In the genomic region with DNA sequence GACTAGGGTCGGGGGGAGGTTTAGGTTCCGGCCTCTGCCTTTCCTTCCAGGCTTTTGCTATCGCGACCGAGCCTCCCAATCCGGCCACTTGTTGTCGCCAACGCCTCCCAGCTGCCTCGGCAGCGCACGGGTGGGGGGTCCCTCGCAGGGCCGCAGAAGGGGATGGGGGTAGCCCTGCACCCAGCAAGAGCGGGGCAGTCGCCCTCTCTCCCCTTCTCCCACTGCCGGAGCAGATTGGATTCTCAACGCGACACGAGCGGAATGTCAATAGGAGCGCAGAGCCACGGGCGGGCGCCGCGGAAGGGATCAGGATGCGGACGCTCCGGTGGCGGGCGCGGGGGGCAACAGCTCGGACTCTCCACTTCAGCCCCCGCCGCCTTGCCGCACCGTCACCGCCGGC, we compare ENCODE assay signal across 10 mouse cellular contexts. TPM values are rescaled to one million over a fixed set of nuclear protein-coding genes. Genes with fewer than 3 reads are reported as not detected.
A peak's percentile ranks its signal among the peaks of the same experiment; 100 is the strongest.
DNase-seq lines count a peak whose midpoint lies in the region; ATAC-seq and TF ChIP-seq lines count a peak whose summit lies in the region.
"Had no signal": no experiment of that assay in that cellular context is flagged by ENCODE, and none has a peak within 500 bp of the region (broad histone marks: within the 10 kb centered on the region; RNA-seq: fewer than 3 reads in every experiment).

No protein-coding gene starts in this region.

- WGBS in kidney, embryonic 14.5 days, result under 1% methylated on average over 31 of the region's 39 CpGs
- WGBS in embryonic facial prominence, embryonic 11.5 days, result under 1% methylated on average over 31 of the region's 39 CpGs
- under 1% methylated on average over 39 of the region's 39 CpGs for WGBS in intestine, embryonic 16.5 days
- under 1% methylated on average over 37 of the region's 39 CpGs for WGBS in neural tube, embryonic 11.5 days
- 2% methylated on average over 39 of the region's 39 CpGs for WGBS in lung, adult 2 months

- no peak for TF ChIP-seq CTCF in lung, adult 2 months (IDR thresholded peaks at IDR 0.05; ENCODE audit: insufficient read depth, low read length)

- H3K9ac ChIP-seq in kidney, embryonic 14.5 days (ENCODE audit: low read depth, low read length), result no peak overlapping the region; the same call in 1 of the 2 replicates
- H3K9ac ChIP-seq in embryonic facial prominence, embryonic 11.5 days (replicated peaks; ENCODE audit: low read length), result peak overlapping the region; percentile 34
- 0 out of 2 replicates have a peak overlapping the region, but pooled peaks have one; percentile 27 for H3K9ac ChIP-seq in intestine, embryonic 16.5 days (ENCODE audit: low read depth, low read length)
- H3K9ac ChIP-seq in neural tube, embryonic 11.5 days (ENCODE audit: low read length), result peak overlapping the region; percentile 49

- peaks cover 10% of the 10 kb centered on the region; the same call in 1 of the 2 replicates for H3K4me1 ChIP-seq in kidney, embryonic 14.5 days (ENCODE audit: control insufficient read depth, insufficient read depth, low read length)
- H3K4me1 ChIP-seq in embryonic facial prominence, embryonic 11.5 days (ENCODE audit: control insufficient read depth, insufficient read depth, low read length), result peaks cover 11% of the 10 kb centered on the region
- H3K4me1 ChIP-seq in intestine, embryonic 16.5 days (ENCODE audit: control insufficient read depth, insufficient read depth, low read length), result peaks cover 12% of the 10 kb centered on the region
- H3K4me1 ChIP-seq in neural tube, embryonic 11.5 days (ENCODE audit: control insufficient read depth, insufficient read depth, low read length), result peaks cover 13% of the 10 kb centered on the region
- H3K4me1 ChIP-seq in lung, adult 2 months (ENCODE audit: control insufficient read depth, insufficient read depth, low read length), result no peaks in the 10 kb centered on the region

- no peak for TF ChIP-seq POLR2A in lung, adult 2 months (IDR thresholded peaks at IDR 0.05; ENCODE audit: borderline replicate concordance, extremely low read depth, low read depth, low read length)

- H3K27ac ChIP-seq in kidney, embryonic 14.5 days (ENCODE audit: low read depth, low read length), result no peak overlapping the region
- H3K27ac ChIP-seq in embryonic facial prominence, embryonic 11.5 days (replicated peaks; ENCODE audit: low read depth, low read length), result no peak overlapping the region
- no peak overlapping the region for H3K27ac ChIP-seq in intestine, embryonic 16.5 days (ENCODE audit: low read length)
- H3K27ac ChIP-seq in neural tube, embryonic 11.5 days (ENCODE audit: low read depth, low read length), result no peak overlapping the region

- no peaks in the 10 kb centered on the region for H3K36me3 ChIP-seq in kidney, embryonic 14.5 days (ENCODE audit: control insufficient read depth, insufficient read depth, low read length)
- H3K36me3 ChIP-seq in embryonic facial prominence, embryonic 11.5 days (replicated peaks; ENCODE audit: control insufficient read depth, insufficient read depth, low read depth, low read length), result no peaks in the 10 kb centered on the region
- H3K36me3 ChIP-seq in intestine, embryonic 16.5 days (ENCODE audit: control insufficient read depth, insufficient read depth, low read length), result no peaks in the 10 kb centered on the region
- no peaks in the 10 kb centered on the region for H3K36me3 ChIP-seq in neural tube, embryonic 11.5 days (ENCODE audit: control insufficient read depth, insufficient read depth, low read length)
- H3K36me3 ChIP-seq: G1E had no signal

- no peaks in the 10 kb centered on the region for H3K9me3 ChIP-seq in kidney, embryonic 14.5 days (ENCODE audit: control insufficient read depth, low read length)
- H3K9me3 ChIP-seq in embryonic facial prominence, embryonic 11.5 days (replicated peaks; ENCODE audit: control insufficient read depth, low read length), result no peaks in the 10 kb centered on the region
- H3K9me3 ChIP-seq in intestine, embryonic 16.5 days (ENCODE audit: control insufficient read depth, low read length), result no peaks in the 10 kb centered on the region
- no peaks in the 10 kb centered on the region for H3K9me3 ChIP-seq in neural tube, embryonic 11.5 days (ENCODE audit: control insufficient read depth, low read length)

- peaks cover 69% of the 10 kb centered on the region for H3K27me3 ChIP-seq in kidney, embryonic 14.5 days (ENCODE audit: control insufficient read depth, insufficient read depth, low read length)
- peaks cover 65% of the 10 kb centered on the region for H3K27me3 ChIP-seq in embryonic facial prominence, embryonic 11.5 days (ENCODE audit: control insufficient read depth, insufficient read depth, low read length)
- H3K27me3 ChIP-seq in intestine, embryonic 16.5 days (replicated peaks; ENCODE audit: control insufficient read depth, insufficient read depth, low read length), result peaks cover 65% of the 10 kb centered on the region
- peaks cover 62% of the 10 kb centered on the region for H3K27me3 ChIP-seq in neural tube, embryonic 11.5 days (ENCODE audit: control insufficient read depth, insufficient read depth, low read length)

- H3K4me3 ChIP-seq in kidney, embryonic 14.5 days (ENCODE audit: low read length), result peak overlapping the region; percentile 49
- H3K4me3 ChIP-seq in embryonic facial prominence, embryonic 11.5 days (ENCODE audit: low read depth, low read length), result peak overlapping the region; percentile 49
- peak overlapping the region; percentile 52 for H3K4me3 ChIP-seq in intestine, embryonic 16.5 days (ENCODE audit: low read length)
- peak overlapping the region; percentile 57 for H3K4me3 ChIP-seq in neural tube, embryonic 11.5 days (ENCODE audit: low read depth, low read length)
- H3K4me3 ChIP-seq in lung, adult 2 months (replicated peaks; ENCODE audit: extremely low read depth, low read depth, low read length), result no peak overlapping the region

- no peak for DNase-seq in kidney, adult 8-10 months
- DNase-seq in embryonic facial prominence, embryonic 11.5 days (ENCODE audit: low spot score), result peak; percentile 37
- peak; percentile 51 for DNase-seq in neural tube, embryonic 11.5 days (ENCODE audit: low spot score)
- DNase-seq in thymus, postnatal 10 days (ENCODE audit: low spot score in 2 of 2), result no peak
- DNase-seq in lung, adult 2 months, result no peak

- no peak for ATAC-seq in kidney, embryonic 14.5 days (ENCODE audit: low FRiP score, low TSS enrichment)
- ATAC-seq in embryonic facial prominence, embryonic 11.5 days (replicated peaks; ENCODE audit: insufficient number of reproducible peaks, low FRiP score, low TSS enrichment, low read depth), result no peak
- 0 out of 2 replicates have a peak, but pooled peaks have one; percentile 23 for ATAC-seq in intestine, embryonic 16.5 days
- ATAC-seq in neural tube, embryonic 11.5 days (ENCODE audit: insufficient read depth, low FRiP score, low TSS enrichment), result no peak
- no peak for ATAC-seq in megakaryocyte, adult 5-6 weeks (ENCODE audit: poor library complexity, severe bottlenecking)

- H3K4me2 ChIP-seq in kidney, embryonic 14.5 days (replicated peaks; ENCODE audit: low read depth, low read length), result peak overlapping the region; percentile 98
- peak overlapping the region; percentile 98 for H3K4me2 ChIP-seq in embryonic facial prominence, embryonic 11.5 days (ENCODE audit: low read depth, low read length)
- H3K4me2 ChIP-seq in intestine, embryonic 16.5 days (ENCODE audit: low read depth, low read length), result peak overlapping the region; percentile 93
- H3K4me2 ChIP-seq in neural tube, embryonic 11.5 days (ENCODE audit: low read depth), result peak overlapping the region; percentile 96

RNA-seq across cellular contexts. Expression of a gene that starts 0.6 kb away (rescaled TPM):
- 0.13 TPM in 1 of 2 replicates, not detected in the other for polyA plus RNA-seq in kidney, embryonic 14.5 days (2014; fragmentation: Nextera tagmentation; extraction: Ambion mirVana)
- polyA plus RNA-seq in embryonic facial prominence, embryonic 11.5 days (2014; fragmentation: Nextera tagmentation; extraction: Ambion mirVana), result 0.28 and 0.43 TPM in 2 replicates
- polyA plus RNA-seq in intestine, embryonic 16.5 days (2015; fragmentation: Nextera tagmentation; extraction: Ambion mirVana), result 0.07 and 0.15 TPM in 2 replicates
- 2.6 and 3.4 TPM in 2 replicates for polyA plus RNA-seq in neural tube, embryonic 11.5 days (2014; fragmentation: Nextera tagmentation; extraction: Ambion mirVana)
- not detected in 2 replicates for total RNA-seq in megakaryocyte, adult 5-6 weeks (2015)
- not detected in 2 replicates for total RNA-seq in megakaryocyte, adult 5-6 weeks (2017)
- polyA plus RNA-seq in lung, adult 2 months (2012; rRNA removed), result 0.25 TPM in 1 of 2 replicates, not detected in the other
- total RNA-seq: G1E had no signal
- polyA plus RNA-seq: G1E; large intestine, adult 2 months had no signal

RNA-seq across cellular contexts. Expression of a gene that starts 41.5 kb away (rescaled TPM):
- 59.8 and 77.4 TPM in 2 replicates for polyA plus RNA-seq in kidney, embryonic 14.5 days (2014; fragmentation: Nextera tagmentation; extraction: Ambion mirVana)
- 66.4 and 66.6 TPM in 2 replicates for polyA plus RNA-seq in embryonic facial prominence, embryonic 11.5 days (2014; fragmentation: Nextera tagmentation; extraction: Ambion mirVana)
- 64.8 and 66.0 TPM in 2 replicates for polyA plus RNA-seq in intestine, embryonic 16.5 days (2015; fragmentation: Nextera tagmentation; extraction: Ambion mirVana)
- 75.5 and 82.3 TPM in 2 replicates for polyA plus RNA-seq in neural tube, embryonic 11.5 days (2014; fragmentation: Nextera tagmentation; extraction: Ambion mirVana)
- total RNA-seq in megakaryocyte, adult 5-6 weeks (2015), result 35.2 and 45.0 TPM in 2 replicates
- 11.7 and 12.5 TPM in 2 replicates for total RNA-seq in megakaryocyte, adult 5-6 weeks (2017)
- 51.4 and 55.1 TPM in 2 replicates for polyA plus RNA-seq in lung, adult 2 months (2012; rRNA removed)

RNA-seq across cellular contexts. Expression of a gene that starts 41.8 kb away (rescaled TPM):
- polyA plus RNA-seq in kidney, embryonic 14.5 days (2014; fragmentation: Nextera tagmentation; extraction: Ambion mirVana), result 800 and 1,083 TPM in 2 replicates
- 564 and 590 TPM in 2 replicates for polyA plus RNA-seq in embryonic facial prominence, embryonic 11.5 days (2014; fragmentation: Nextera tagmentation; extraction: Ambion mirVana)
- polyA plus RNA-seq in intestine, embryonic 16.5 days (2015; fragmentation: Nextera tagmentation; extraction: Ambion mirVana), result 1,259 and 1,267 TPM in 2 replicates
- polyA plus RNA-seq in neural tube, embryonic 11.5 days (2014; fragmentation: Nextera tagmentation; extraction: Ambion mirVana), result 505 and 528 TPM in 2 replicates
- total RNA-seq in megakaryocyte, adult 5-6 weeks (2015), result 135 and 148 TPM in 2 replicates
- 73.7 and 87.8 TPM in 2 replicates for total RNA-seq in megakaryocyte, adult 5-6 weeks (2017)
- polyA plus RNA-seq in lung, adult 2 months (2012; rRNA removed), result 460 and 481 TPM in 2 replicates

Comparison
In these comparisons a context has a peak if more than half of its experiments do, and no peak if none do; other contexts are left out.
1. DNase-seq: peak in embryonic facial prominence, embryonic 11.5 days (single experiment) and neural tube, embryonic 11.5 days (single experiment); none in kidney, adult 8-10 months (0 of 2), thymus, postnatal 10 days (0 of 2) and lung, adult 2 months (single experiment).
2. Peak in every context shown above with its lines, with median percentiles within 50 percentile points of each other: H3K4me2 ChIP-seq.